In genomic region chr2:101508116-101508515, GRCm38 (mm10) we compare ENCODE assay signal across 14 mouse cellular contexts.
"Had no signal": no experiment of that assay in that cellular context is flagged by ENCODE, and none has a peak within 500 bp of the region (broad histone marks: within the 10 kb centered on the region; RNA-seq: fewer than 3 reads in every experiment).

No protein-coding gene starts in this region.

- H3K4me2 ChIP-seq: liver, embryonic 15.5 days; midbrain, embryonic 11.5 days; midbrain, embryonic 15.5 days; neural tube, embryonic 12.5 days had no signal

- ATAC-seq: liver, postnatal 0 days; midbrain, embryonic 15.5 days had no signal

- H3K9ac ChIP-seq: liver, embryonic 15.5 days; liver, postnatal 0 days; midbrain, embryonic 15.5 days; neural tube, embryonic 12.5 days had no signal

- DNase-seq: liver, postnatal 0 days; lung, adult 2 months; lung, postnatal 14 days; lung, postnatal 36 days; right cerebral cortex, postnatal 14 days; thymus, adult 18-20 months; thymus, postnatal 14 days; thymus, postnatal 36 days had no signal

- H3K9me3 ChIP-seq: liver, embryonic 15.5 days; megakaryocyte, embryonic 14.5 days; midbrain, embryonic 15.5 days; neural tube, embryonic 12.5 days had no signal

- H3K36me3 ChIP-seq: liver, embryonic 15.5 days; midbrain, embryonic 15.5 days; neural tube, embryonic 12.5 days had no signal

- H3K4me1 ChIP-seq: liver, embryonic 15.5 days; megakaryocyte, embryonic 14.5 days; neural tube, embryonic 12.5 days had no signal

- H3K4me3 ChIP-seq: liver, embryonic 15.5 days; megakaryocyte, embryonic 14.5 days; midbrain, embryonic 15.5 days; neural tube, embryonic 12.5 days had no signal

- H3K27ac ChIP-seq: liver, embryonic 15.5 days; macrophage; midbrain, embryonic 15.5 days; neural tube, embryonic 12.5 days had no signal

- H3K27me3 ChIP-seq: liver, embryonic 15.5 days; megakaryocyte, embryonic 14.5 days; midbrain, embryonic 15.5 days; neural tube, embryonic 12.5 days had no signal
